Mouse (Mus musculus) left cerebral cortex, adult 11 months (tissue): ENCODE results near the gene Rtp4.

ENCODE experiments used
- DNase-seq: peaks from one replicate; pipeline ENCODE4 v3.0.0; 2022; ENCODE audit warnings: low spot score

The Rtp4 gene

GRCm38 (mm10) chr16:23515766-23516165 lies 4.3 kb upstream of the Rtp4 start:
- no peak for DNase-seq

GRCm38 (mm10) chr16:23516606-23517005 lies 3.5 kb upstream of the Rtp4 start:
- no peak for DNase-seq

GRCm38 (mm10) chr16:23517230-23517629 lies 2.9 kb upstream of the Rtp4 start:
- DNase-seq: no peak

- DNase-seq: no peak
Measured at GRCm38 (mm10) chr16:23517754-23518566, 2.1 kb upstream of the Rtp4 start.

- DNase-seq: no peak
Measured at GRCm38 (mm10) chr16:23518567-23519369, 1.3 kb upstream of the Rtp4 start.

GRCm38 (mm10) chr16:23519771-23520170 lies 320 bp upstream of the Rtp4 start:
- no peak for DNase-seq

GRCm38 (mm10) chr16:23521092-23521491 lies 1.0 kb downstream of the Rtp4 start:
- DNase-seq: no peak

- DNase-seq: no peak
Measured at GRCm38 (mm10) chr16:23522081-23522480, 2.0 kb downstream of the Rtp4 start.

GRCm38 (mm10) chr16:23529186-23529585 lies 9.1 kb downstream of the Rtp4 start:
- DNase-seq: no peak

GRCm38 (mm10) chr16:23533707-23534106 lies 13.6 kb downstream of the Rtp4 start:
- no peak for DNase-seq

GRCm38 (mm10) chr16:23541046-23541445 lies 21.0 kb downstream of the Rtp4 start:
- DNase-seq: no peak

GRCm38 (mm10) chr16:23542866-23543265 lies 22.8 kb downstream of the Rtp4 start:
- no peak for DNase-seq

GRCm38 (mm10) chr16:23544361-23544760 lies 24.3 kb downstream of the Rtp4 start:
- DNase-seq: no peak

- DNase-seq: no peak
Measured at GRCm38 (mm10) chr16:23547783-23548182, 27.7 kb downstream of the Rtp4 start.

- peak; percentile 35 for DNase-seq
Measured at GRCm38 (mm10) chr16:23550346-23550980, 30.4 kb downstream of the Rtp4 start.

GRCm38 (mm10) chr16:23550981-23551582 lies 31.0 kb downstream of the Rtp4 start:
- DNase-seq: no peak

- DNase-seq: no peak
Measured at GRCm38 (mm10) chr16:23554673-23555072, 34.6 kb downstream of the Rtp4 start.

- DNase-seq: no peak
Measured at GRCm38 (mm10) chr16:23557195-23557594, 37.1 kb downstream of the Rtp4 start.

- no peak for DNase-seq
Measured at GRCm38 (mm10) chr16:23557669-23558068, 37.6 kb downstream of the Rtp4 start.

- DNase-seq: no peak
Measured at GRCm38 (mm10) chr16:23568369-23568958, 48.4 kb downstream of the Rtp4 start.

- DNase-seq: no peak
Measured at GRCm38 (mm10) chr16:23574561-23574960, 54.5 kb downstream of the Rtp4 start.
